Mouse (Mus musculus): ENCODE measurements around the gene Klk1b21. TPM values are rescaled to one million over a fixed set of nuclear protein-coding genes. Genes with fewer than 3 reads are reported as not detected.
"Not testable (repeated sequence)": the region's sequence is repeated elsewhere in the genome, so short reads cannot be mapped to it uniquely, and the experiment has no call there.

Gene Klk1b21
- not detected for total RNA-seq (2021)
- long read RNA-seq, experiment 1: 0 reads
- long read RNA-seq, experiment 2: 0 reads

- DNase-seq (ENCODE audit: low spot score in 2 of 2): not testable (repeated sequence)
Measured at GRCm38 (mm10) chr7:44102028-44102427, at the start of gene Klk1b21. Klk1b21 (plus strand) TSS chr7:44102328.

- no peak for DNase-seq (ENCODE audit: low spot score in 2 of 2)
Measured at GRCm38 (mm10) chr7:44072117-44072516, 30.0 kb upstream of the Klk1b21 start.

- DNase-seq (ENCODE audit: low spot score in 2 of 2): no peak
Measured at GRCm38 (mm10) chr7:44077703-44078102, 24.4 kb upstream of the Klk1b21 start.

- DNase-seq (ENCODE audit: low spot score in 2 of 2): no peak
Measured at GRCm38 (mm10) chr7:44096111-44096510, 6.0 kb upstream of the Klk1b21 start.

- no peak for DNase-seq (ENCODE audit: low spot score in 2 of 2)
Measured at GRCm38 (mm10) chr7:44112373-44112772, 10.2 kb downstream of the Klk1b21 start, which contains the start of gene Klk1b22. Klk1b22 (plus strand) TSS chr7:44112673.

GRCm38 (mm10) chr7:44123445-44123844 is 21.3 kb downstream of the Klk1b21 start:
- no peak for DNase-seq (ENCODE audit: low spot score in 2 of 2)

- no peak for DNase-seq (ENCODE audit: low spot score in 2 of 2)
Measured at GRCm38 (mm10) chr7:44136467-44136866, 34.3 kb downstream of the Klk1b21 start, which contains the start of gene Klk1b16. Klk1b16 (plus strand) TSS chr7:44136767.

Other genes starting within 250 kb of the Klk1b21 start
- not detected for gene Klk4, start 221.2 kb upstream of the Klk1b21 start, total RNA-seq (2021)
- not detected for gene Klk15, start 168.6 kb upstream of the Klk1b21 start, total RNA-seq (2021)
- gene Klk1b8, start 151.7 kb upstream of the Klk1b21 start, total RNA-seq (2021): not detected
- not detected for gene Klk1b1, start 135.6 kb upstream of the Klk1b21 start, total RNA-seq (2021)
- gene Klk1b9, start 126.3 kb upstream of the Klk1b21 start, total RNA-seq (2021): not detected
- under 1 TPM in 1 of 2 experiments, not detected in 1; 0.36 TPM for gene Klk1b11, start 106.5 kb upstream of the Klk1b21 start, total RNA-seq (2021)
- not detected for gene Klk1b26, start 90.2 kb upstream of the Klk1b21 start, total RNA-seq (2021)
- not detected for gene Klk1b27, start 50.0 kb upstream of the Klk1b21 start, total RNA-seq (2021)
- not detected for gene Klk1b22, start 10.3 kb downstream of the Klk1b21 start, total RNA-seq (2021)
- not detected for gene Klk1b16, start 34.4 kb downstream of the Klk1b21 start, total RNA-seq (2021)
- not detected for gene Klk1b24, start 85.9 kb downstream of the Klk1b21 start, total RNA-seq (2021)
- gene Klk1b3, start 95.9 kb downstream of the Klk1b21 start, total RNA-seq (2021): not detected
- gene Klk1b4, start 105.1 kb downstream of the Klk1b21 start, total RNA-seq (2021): not detected
- gene Klk1b5, start 113.6 kb downstream of the Klk1b21 start, total RNA-seq (2021): under 1 TPM in 1 of 2 experiments, not detected in 1; 0.59 TPM
- gene Klk1, start 123.0 kb downstream of the Klk1b21 start, total RNA-seq (2021): 10 to 100 TPM in 1 of 2 experiments, not detected in 1; 41.2 TPM
- gene Gm36864, start 133.8 kb downstream of the Klk1b21 start, total RNA-seq (2021): not detected
- gene 1700028J19Rik, start 144.4 kb downstream of the Klk1b21 start, total RNA-seq (2021): 1 to 10 TPM in 1 of 2 experiments, under 1 TPM in 1; 0.96 to 1.2 TPM
- 100 to 1,000 TPM; 210 to 226 TPM for gene 2410002F23Rik, start 144.4 kb downstream of the Klk1b21 start, total RNA-seq (2021)
- gene Acp4, start 155.1 kb downstream of the Klk1b21 start, total RNA-seq (2021): not detected
- gene Gm15517, start 159.1 kb downstream of the Klk1b21 start, total RNA-seq (2021): not detected
- 1 to 10 TPM; 6.0 to 7.1 TPM for gene Clec11a, start 204.6 kb downstream of the Klk1b21 start, total RNA-seq (2021)
- 10 to 100 TPM; 12.0 to 16.9 TPM for gene Shank1, start 207.9 kb downstream of the Klk1b21 start, total RNA-seq (2021)

Measured in adrenal gland, postnatal 4 days (tissue).